Mouse (Mus musculus) limb, embryonic 11.5 days (tissue): ENCODE data around the gene Phf6. TPM values are rescaled to one million over a fixed set of nuclear protein-coding genes. Genes with fewer than 3 reads are reported as not detected.
"Not testable (repeated sequence)": the region's sequence is repeated elsewhere in the genome, so short reads cannot be mapped to it uniquely, and the experiment has no call there.

Experiments
- ATAC-seq: fragments of 200-750 bp; cut with Nextera tagmentation; 2 replicates; pipeline ENCODE4 v1.8.0; 2017; ENCODE audit warnings: low read depth; ENCODE audit not compliant: insufficient number of reproducible peaks, low FRiP score, low TSS enrichment
- DNase-seq: peaks from one replicate; pipeline ENCODE4 v3.0.0-alpha.2; 2015; ENCODE audit warnings: low spot score
- H3K27ac ChIP-seq: fragments of 300-500 bp; sonication (generic); replicated peaks from 2 replicates; pipeline ENCODE4 v1.5.1; 2014; ENCODE audit warnings: low read depth, mild to moderate bottlenecking, low read length
- H3K27me3 ChIP-seq: fragments of 300-500 bp; sonication (generic); 2 replicates; pipeline ENCODE4 v1.6.1; 2014; ENCODE audit warnings: mild to moderate bottlenecking, low read length, mixed read lengths; ENCODE audit not compliant: control insufficient read depth, insufficient read depth
- H3K36me3 ChIP-seq: fragments of 300-500 bp; sonication (generic); 2 replicates; pipeline ENCODE4 v1.6.1; 2014; ENCODE audit warnings: mild to moderate bottlenecking, low read length, moderate library complexity, mixed read lengths; ENCODE audit not compliant: control insufficient read depth, insufficient read depth
- H3K4me1 ChIP-seq: fragments of 300-500 bp; sonication (generic); 2 replicates; pipeline ENCODE4 v1.6.1; 2014; ENCODE audit warnings: low read length, mixed read lengths; ENCODE audit not compliant: control insufficient read depth, insufficient read depth
- H3K4me2 ChIP-seq: fragments of 300-500 bp; sonication (generic); 2 replicates; pipeline ENCODE4 v1.6.1; 2014; ENCODE audit warnings: low read depth, mild to moderate bottlenecking, moderate library complexity; ENCODE audit not compliant: severe bottlenecking
- H3K4me3 ChIP-seq: fragments of 300-500 bp; sonication (generic); 2 replicates; pipeline ENCODE4 v1.5.1; 2014; ENCODE audit warnings: low read depth, low read length
- H3K9ac ChIP-seq: fragments of 300-500 bp; sonication (generic); 2 replicates; pipeline ENCODE4 v1.6.1; 2014; ENCODE audit warnings: mild to moderate bottlenecking, low read length
- H3K9me3 ChIP-seq: fragments of 300-500 bp; sonication (generic); 2 replicates; pipeline ENCODE4 v1.6.1; 2016; ENCODE audit warnings: low read length; ENCODE audit not compliant: control insufficient read depth
- WGBS: fragments of 180-500 bp; shearing (Covaris S2); extraction: QIAGEN DNeasy Blood & Tissue Kit; methylation state at CpG from one replicate; pipeline ENCODE4 v1.1.7; 2014; 5-methylcytosine and 5-hydroxymethylcytosine counted together
- polyA plus RNA-seq: library from polyadenylated mRNA; unstranded; fragments of >200 nt; fragmentation: Nextera tagmentation; extraction: Ambion mirVana; gene quantifications from 2 replicates; pipeline ENCODE4 v1.2.1, GENCODE M21; 2014

Gene Phf6
- polyA plus RNA-seq, 1 experiment from 2014 or later, result 108 TPM

GRCm38 (mm10) chrX:52994726-52995125 lies 82.7 kb downstream of the Phf6 start:
- not testable (repeated sequence) for H3K27me3 ChIP-seq, H3K9me3 ChIP-seq, H3K36me3 ChIP-seq, H3K4me2 ChIP-seq, H3K4me3 ChIP-seq, H3K27ac ChIP-seq, H3K4me1 ChIP-seq, H3K9ac ChIP-seq, ATAC-seq, DNase-seq
- WGBS, result 87% methylated on average over 5 of the region's 5 CpGs

- H3K9me3 ChIP-seq, H3K9ac ChIP-seq, H3K36me3 ChIP-seq, H3K4me3 ChIP-seq, H3K4me2 ChIP-seq, H3K27me3 ChIP-seq, H3K4me1 ChIP-seq, DNase-seq, H3K27ac ChIP-seq, ATAC-seq: not testable (repeated sequence)
- WGBS, result 67% methylated on average over 4 of the region's 4 CpGs
Observed at GRCm38 (mm10) chrX:53004887-53005286, 92.8 kb downstream of the Phf6 start.

GRCm38 (mm10) chrX:53006062-53006461 lies 94.0 kb downstream of the Phf6 start:
- Histone ChIP-seq H3K9me3 (no peaks in the 10 kb centered on the region), H3K36me3 (no peaks in the 10 kb centered on the region), H3K4me2 (no peak overlapping the region), H3K4me3 (no peak overlapping the region), H3K27me3 (no peaks in the 10 kb centered on the region), H3K4me1 (no peaks in the 10 kb centered on the region), H3K27ac (no peak overlapping the region), H3K9ac (no peak overlapping the region)
- ATAC-seq (no peak), DNase-seq (no peak)
- WGBS, result 48% methylated on average over 3 of the region's 3 CpGs

Other genes starting within 250 kb of the Phf6 start
- 1.8 and 2.0 TPM in 2 replicates for gene Ccdc160, start 121.1 kb upstream of the Phf6 start, polyA plus RNA-seq
- gene Hprt, start 75.9 kb downstream of the Phf6 start, polyA plus RNA-seq, result 82.2 and 87.1 TPM in 2 replicates